Mouse (Mus musculus): Measurements from ENCODE around the gene Ssh1. TPM values are rescaled to one million over a fixed set of nuclear protein-coding genes. Genes with fewer than 3 reads are reported as not detected.

Gene Ssh1
- polyA plus RNA-seq, 2 experiments: 12.0 to 24.6 TPM

DNA sequence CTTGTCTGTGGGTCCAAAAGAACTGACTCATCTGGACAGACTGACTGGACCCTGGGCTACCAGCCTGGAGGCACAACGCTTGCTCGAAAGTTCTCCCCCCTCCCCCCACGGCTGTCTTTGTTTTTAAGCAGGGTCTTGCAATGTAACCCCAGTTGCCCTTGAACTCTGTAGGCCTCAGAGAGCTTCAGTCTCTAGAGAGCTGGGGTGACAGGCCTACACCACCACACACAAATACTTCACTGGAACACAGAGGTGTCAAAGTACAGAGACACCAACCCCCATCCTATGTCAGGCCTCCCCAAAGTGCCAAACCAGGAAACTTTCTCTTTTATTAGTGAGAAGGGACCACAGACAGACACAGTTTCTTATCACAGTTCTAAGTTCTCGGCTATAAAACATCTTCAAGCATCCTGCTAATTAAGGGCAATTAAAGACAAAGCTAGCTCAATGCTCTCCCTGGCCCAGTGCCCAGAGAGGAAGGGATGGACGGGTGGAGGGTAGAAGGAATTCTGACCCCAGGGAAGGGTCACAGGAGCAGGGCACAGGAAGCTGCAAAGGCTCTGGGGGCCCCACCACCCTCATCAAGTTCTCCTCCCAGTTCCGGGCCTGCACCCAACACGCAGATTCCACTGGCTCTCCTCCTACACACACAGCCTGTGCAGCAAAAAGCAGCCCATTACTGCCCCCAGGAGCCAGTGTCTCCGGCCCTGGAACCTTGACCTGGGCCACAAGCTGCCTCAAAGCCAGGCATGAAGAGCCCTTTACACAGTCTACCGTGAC, 7.3 kb downstream of the Ssh1 start:
- TF ChIP-seq POLR2A (IDR thresholded peaks at IDR 0.05; ENCODE audit: borderline replicate concordance, extremely low read depth, insufficient read depth, insufficient read length): no peak
- no peak overlapping the region for H3K9ac ChIP-seq (ENCODE audit: low read depth, low read length, severe bottlenecking)

GRCm38 (mm10) chr5:113985737-113986136, 8.0 kb downstream of the Ssh1 start:
- H3K27ac ChIP-seq (replicated peaks; ENCODE audit: low read depth, low read length): no peak overlapping the region
- ATAC-seq (ENCODE audit: low FRiP score, low read depth): no peak
- no peaks in the 10 kb centered on the region for H3K9me3 ChIP-seq (ENCODE audit: control insufficient read depth, low read length)
- peak overlapping the region; percentile 2; the same call in 1 of the 2 replicates for H3K9ac ChIP-seq (ENCODE audit: low read depth, low read length, severe bottlenecking)
- no peak overlapping the region for H3K4me2 ChIP-seq (replicated peaks; ENCODE audit: low read depth, low read length, severe bottlenecking)
- H3K27me3 ChIP-seq (ENCODE audit: control insufficient read depth, insufficient read depth, low read length): no peaks in the 10 kb centered on the region
- H3K4me3 ChIP-seq (replicated peaks; ENCODE audit: low read length): no peak overlapping the region
- TF ChIP-seq POLR2A (IDR thresholded peaks at IDR 0.05; ENCODE audit: borderline replicate concordance, extremely low read depth, insufficient read depth, insufficient read length): no peak
- WGBS: 60% methylated on average over 2 of the region's 2 CpGs
- peaks cover 20% of the 10 kb centered on the region for H3K36me3 ChIP-seq (ENCODE audit: control insufficient read depth, insufficient read depth, low read length)
- peaks cover 6% of the 10 kb centered on the region for H3K4me1 ChIP-seq (ENCODE audit: control insufficient read depth, insufficient read depth, low read length)
- DNase-seq (ENCODE audit: low spot score): no peak

More for the DNA sequence above, 7.3 kb downstream of the Ssh1 start:
- Histone ChIP-seq H3K4me3 (replicated peaks; ENCODE audit: low read length) (no peak overlapping the region), H3K27ac (replicated peaks; ENCODE audit: low read depth, low read length) (no peak overlapping the region), H3K36me3 (ENCODE audit: control insufficient read depth, insufficient read depth, low read length) (peaks cover 18% of the 10 kb centered on the region), H3K4me2 (replicated peaks; ENCODE audit: low read depth, low read length, severe bottlenecking) (no peak overlapping the region), H3K9me3 (ENCODE audit: control insufficient read depth, low read length) (no peaks in the 10 kb centered on the region), H3K4me1 (ENCODE audit: control insufficient read depth, insufficient read depth, low read length) (peaks cover 6% of the 10 kb centered on the region), H3K27me3 (ENCODE audit: control insufficient read depth, insufficient read depth, low read length) (no peaks in the 10 kb centered on the region)
- WGBS: 21% methylated on average over 9 of the region's 9 CpGs
- ATAC-seq (ENCODE audit: low FRiP score, low read depth) (no peak), DNase-seq (ENCODE audit: low spot score) (no peak)

- no peak overlapping the region for H3K9ac ChIP-seq (ENCODE audit: low read depth, low read length, severe bottlenecking)
- H3K36me3 ChIP-seq (ENCODE audit: control insufficient read depth, insufficient read depth, low read length): peaks cover 17% of the 10 kb centered on the region
- H3K27ac ChIP-seq (replicated peaks; ENCODE audit: low read depth, low read length): no peak overlapping the region
- no peak overlapping the region for H3K4me3 ChIP-seq (replicated peaks; ENCODE audit: low read length)
- no peak overlapping the region for H3K4me2 ChIP-seq (replicated peaks; ENCODE audit: low read depth, low read length, severe bottlenecking)
- 88% methylated on average over 13 of the region's 13 CpGs for WGBS
- no peaks in the 10 kb centered on the region for H3K9me3 ChIP-seq (ENCODE audit: control insufficient read depth, low read length)
- no peak for TF ChIP-seq POLR2A (IDR thresholded peaks at IDR 0.05; ENCODE audit: borderline replicate concordance, extremely low read depth, insufficient read depth, insufficient read length)
- no peaks in the 10 kb centered on the region for H3K27me3 ChIP-seq (ENCODE audit: control insufficient read depth, insufficient read depth, low read length)
- ATAC-seq (ENCODE audit: low FRiP score, low read depth): no peak
- H3K4me1 ChIP-seq (ENCODE audit: control insufficient read depth, insufficient read depth, low read length): peaks cover 6% of the 10 kb centered on the region
- no peak for DNase-seq (ENCODE audit: low spot score)
Observed at GRCm38 (mm10) chr5:113984025-113984740, 9.5 kb downstream of the Ssh1 start.

GRCm38 (mm10) chr5:113983541-113983940, 10.2 kb downstream of the Ssh1 start:
- Histone ChIP-seq H3K9ac (ENCODE audit: low read depth, low read length, severe bottlenecking) (no peak overlapping the region), H3K36me3 (ENCODE audit: control insufficient read depth, insufficient read depth, low read length) (peaks cover 11% of the 10 kb centered on the region; the same call in 1 of the 2 replicates), H3K4me1 (ENCODE audit: control insufficient read depth, insufficient read depth, low read length) (peaks cover 6% of the 10 kb centered on the region), H3K4me2 (replicated peaks; ENCODE audit: low read depth, low read length, severe bottlenecking) (no peak overlapping the region), H3K27me3 (ENCODE audit: control insufficient read depth, insufficient read depth, low read length) (no peaks in the 10 kb centered on the region), H3K27ac (replicated peaks; ENCODE audit: low read depth, low read length) (no peak overlapping the region), H3K4me3 (replicated peaks; ENCODE audit: low read length) (no peak overlapping the region), H3K9me3 (ENCODE audit: control insufficient read depth, low read length) (no peaks in the 10 kb centered on the region)
- WGBS: 66% methylated on average over 6 of the region's 6 CpGs
- TF ChIP-seq POLR2A (IDR thresholded peaks at IDR 0.05; ENCODE audit: borderline replicate concordance, extremely low read depth, insufficient read depth, insufficient read length): no peak
- DNase-seq (ENCODE audit: low spot score) (no peak), ATAC-seq (ENCODE audit: low FRiP score, low read depth) (no peak)

DNA sequence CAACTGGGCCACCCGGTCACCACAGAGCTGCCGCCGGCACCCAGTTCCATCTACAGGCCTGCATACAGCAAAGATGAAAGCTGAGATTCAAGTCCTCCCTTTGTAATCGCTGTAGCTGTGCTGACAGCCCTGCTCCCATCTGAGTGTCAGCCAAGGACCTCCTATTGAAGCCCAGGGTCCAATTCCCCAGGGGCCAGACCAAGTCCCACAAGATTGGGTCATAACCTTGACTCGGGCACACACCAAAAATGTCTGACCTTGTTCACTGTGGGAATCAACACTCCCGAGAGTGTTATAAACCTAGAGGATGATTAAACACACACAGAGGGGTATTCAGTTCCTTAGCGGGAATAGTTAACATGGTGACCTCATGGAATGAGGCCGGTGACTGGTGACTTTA, 11.9 kb downstream of the Ssh1 start:
- H3K4me2 ChIP-seq (replicated peaks; ENCODE audit: low read depth, low read length, severe bottlenecking): no peak overlapping the region
- H3K27ac ChIP-seq (replicated peaks; ENCODE audit: low read depth, low read length): no peak overlapping the region
- DNase-seq (ENCODE audit: low spot score) (no peak), ATAC-seq (ENCODE audit: low FRiP score, low read depth) (no peak)
- TF ChIP-seq POLR2A (IDR thresholded peaks at IDR 0.05; ENCODE audit: borderline replicate concordance, extremely low read depth, insufficient read depth, insufficient read length): no peak
- no peak overlapping the region for H3K4me3 ChIP-seq (replicated peaks; ENCODE audit: low read length)
- no peak overlapping the region for H3K9ac ChIP-seq (ENCODE audit: low read depth, low read length, severe bottlenecking)
- 71% methylated on average over 8 of the region's 8 CpGs for WGBS
- peaks cover 10% of the 10 kb centered on the region; the same call in 1 of the 2 replicates for H3K36me3 ChIP-seq (ENCODE audit: control insufficient read depth, insufficient read depth, low read length)
- no peaks in the 10 kb centered on the region for H3K9me3 ChIP-seq (ENCODE audit: control insufficient read depth, low read length)
- no peaks in the 10 kb centered on the region for H3K27me3 ChIP-seq (ENCODE audit: control insufficient read depth, insufficient read depth, low read length)
- H3K4me1 ChIP-seq (ENCODE audit: control insufficient read depth, insufficient read depth, low read length): peaks cover 9% of the 10 kb centered on the region
